Mouse (Mus musculus) testis, adult 2 months (tissue): ENCODE data around the gene Zfp688. TPM values are rescaled to one million over a fixed set of nuclear protein-coding genes. Genes with fewer than 3 reads are reported as not detected.
A peak's percentile ranks its signal among the peaks of the same experiment; 100 is the strongest.
"Not testable (repeated sequence)": the region's sequence is repeated elsewhere in the genome, so short reads cannot be mapped to it uniquely, and the experiment has no call there.

ENCODE experiments used
- H3K27ac ChIP-seq: fragments of 200-500 bp; 2 replicates; pipeline ENCODE4 v1.5.1; 2012; ENCODE audit warnings: low read depth, low read length; ENCODE audit not compliant: control insufficient read depth, insufficient read depth
- H3K27me3 ChIP-seq: fragments of 200-500 bp; 2 replicates; pipeline ENCODE4 v1.6.1; 2012; ENCODE audit warnings: mild to moderate bottlenecking, low read length, moderate library complexity; ENCODE audit not compliant: control insufficient read depth, insufficient read depth
- H3K36me3 ChIP-seq: fragments of 200-500 bp; 2 replicates; pipeline ENCODE4 v1.6.1; 2012; ENCODE audit warnings: mild to moderate bottlenecking, low read length; ENCODE audit not compliant: control insufficient read depth, insufficient read depth
- H3K4me1 ChIP-seq: fragments of 200-500 bp; 2 replicates; pipeline ENCODE4 v1.6.1; 2012; ENCODE audit warnings: low read length; ENCODE audit not compliant: control insufficient read depth, insufficient read depth
- H3K4me3 ChIP-seq: fragments of 200-500 bp; 2 replicates; pipeline ENCODE4 v1.5.1; 2012; ENCODE audit warnings: low read depth, mild to moderate bottlenecking, low read length, moderate library complexity, mixed read lengths; ENCODE audit not compliant: control insufficient read depth
- CTCF ChIP-seq: fragments of 200-500 bp; IDR thresholded peaks from 2 replicates; pipeline ENCODE4 v1.5.1; 2012; ENCODE audit warnings: low read depth, mild to moderate bottlenecking, inconsistent platforms, low read length, moderate library complexity; ENCODE audit not compliant: control insufficient read depth, insufficient read depth, insufficient replicate concordance
- POLR2A ChIP-seq: fragments of 200-500 bp; IDR thresholded peaks from 2 replicates; pipeline ENCODE4 v1.6.1; 2012; ENCODE audit warnings: low read depth, mild to moderate bottlenecking, inconsistent platforms, low read length, moderate library complexity; ENCODE audit not compliant: control insufficient read depth
- polyA plus RNA-seq: library from polyadenylated mRNA; depleted of rRNA; stranded (reverse); fragments of >200 nt; gene quantifications from 2 replicates; pipeline ENCODE4 v1.2.3, GENCODE M21; 2012

Gene Zfp688
- polyA plus RNA-seq, 1 experiment, result 18.6 TPM

GRCm38 (mm10) chr7:127402980-127403379 is 18.9 kb downstream of the Zfp688 start:
- peaks cover 8% of the 10 kb centered on the region for H3K4me1 ChIP-seq
- no peaks in the 10 kb centered on the region for H3K36me3 ChIP-seq
- no peak for TF ChIP-seq CTCF
- no peak for TF ChIP-seq POLR2A
- H3K27me3 ChIP-seq, result no peaks in the 10 kb centered on the region
- no peak overlapping the region for H3K4me3 ChIP-seq
- no peak overlapping the region for H3K27ac ChIP-seq

- Histone ChIP-seq H3K27ac (no peak overlapping the region), H3K27me3 (no peaks in the 10 kb centered on the region), H3K4me3 (no peak overlapping the region), H3K36me3 (no peaks in the 10 kb centered on the region), H3K4me1 (no peaks in the 10 kb centered on the region)
- TF ChIP-seq POLR2A, result no peak
- no peak for TF ChIP-seq CTCF
Measured at GRCm38 (mm10) chr7:127400355-127400754, 21.5 kb downstream of the Zfp688 start.

GRCm38 (mm10) chr7:127393944-127394333 is 27.9 kb downstream of the Zfp688 start:
- Histone ChIP-seq H3K36me3 (no peaks in the 10 kb centered on the region), H3K27me3 (no peaks in the 10 kb centered on the region), H3K27ac (peak overlapping the region; percentile 25; the same call in 1 of the 2 replicates), H3K4me1 (peaks cover 15% of the 10 kb centered on the region), H3K4me3 (peak overlapping the region; percentile 96)
- no peak for TF ChIP-seq POLR2A
- no peak for TF ChIP-seq CTCF

- H3K4me3 ChIP-seq, result peak within 1 kb of the TSS; percentile 96
- no peaks in the 10 kb centered on the region for H3K36me3 ChIP-seq
- H3K27me3 ChIP-seq, result no peaks in the 10 kb centered on the region
- H3K4me1 ChIP-seq, result peaks cover 15% of the 10 kb centered on the region
- TF ChIP-seq POLR2A, result peak; percentile 72
- no peak for TF ChIP-seq CTCF
- H3K27ac ChIP-seq, result peak within 1 kb of the TSS; percentile 84
Measured at GRCm38 (mm10) chr7:127393157-127393943, 28.5 kb downstream of the Zfp688 start, which contains the start of gene E430018J23Rik. E430018J23Rik (minus strand) TSS chr7:127393629.

GRCm38 (mm10) chr7:127392251-127392824 is 29.5 kb downstream of the Zfp688 start:
- Histone ChIP-seq H3K27me3 (no peaks in the 10 kb centered on the region), H3K36me3 (no peaks in the 10 kb centered on the region), H3K27ac (no peak overlapping the region), H3K4me3 (peak overlapping the region; percentile 96), H3K4me1 (peaks cover 15% of the 10 kb centered on the region)
- TF ChIP-seq POLR2A (peak; percentile 21; the same call in 1 of the 2 replicates), CTCF (no peak)

- Histone ChIP-seq H3K27me3 (no peaks in the 10 kb centered on the region), H3K36me3 (no peaks in the 10 kb centered on the region), H3K27ac (no peak overlapping the region), H3K4me3 (peak overlapping the region; percentile 96), H3K4me1 (peaks cover 19% of the 10 kb centered on the region)
- TF ChIP-seq POLR2A (no peak), CTCF (no peak)
Measured at GRCm38 (mm10) chr7:127391538-127391937, 30.3 kb downstream of the Zfp688 start.

- peaks cover 22% of the 10 kb centered on the region for H3K4me1 ChIP-seq
- TF ChIP-seq CTCF (no peak), POLR2A (no peak)
- H3K4me3 ChIP-seq, result no peak overlapping the region
- H3K36me3 ChIP-seq, result no peaks in the 10 kb centered on the region
- no peak overlapping the region for H3K27ac ChIP-seq
- no peaks in the 10 kb centered on the region for H3K27me3 ChIP-seq
Measured at GRCm38 (mm10) chr7:127390306-127390705, 31.6 kb downstream of the Zfp688 start.

GRCm38 (mm10) chr7:127388201-127388600 is 33.7 kb downstream of the Zfp688 start:
- not testable (repeated sequence) for H3K36me3 ChIP-seq, H3K27me3 ChIP-seq, H3K27ac ChIP-seq, H3K4me3 ChIP-seq
- peaks cover 20% of the 10 kb centered on the region for H3K4me1 ChIP-seq
